ENCODE assay signal across 24 mouse cellular contexts in the genomic region with DNA sequence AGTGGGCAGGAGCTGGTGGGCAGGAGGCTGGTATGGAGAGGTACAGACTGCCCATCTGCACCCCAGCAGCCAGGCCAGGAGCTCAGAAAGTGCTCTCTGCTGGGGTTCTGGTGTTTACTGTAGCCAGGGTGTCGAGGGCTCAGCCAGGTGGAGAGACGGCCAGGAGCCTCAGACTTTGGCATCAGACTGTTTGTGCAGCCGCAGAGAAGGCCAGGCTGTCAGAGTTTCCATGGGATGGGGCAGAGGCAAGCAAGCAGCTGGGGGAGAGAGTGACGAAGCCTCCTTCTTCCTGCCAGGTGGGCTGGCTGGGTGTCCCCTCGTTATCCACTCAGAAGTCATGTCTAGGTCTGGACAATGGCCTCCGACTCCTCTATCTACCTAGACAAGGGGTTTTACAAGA. TPM values are rescaled to one million over a fixed set of nuclear protein-coding genes. Genes with fewer than 3 reads are reported as not detected.
"Had no signal": no experiment of that assay in that cellular context is flagged by ENCODE, and none has a peak within 500 bp of the region (broad histone marks: within the 10 kb centered on the region; RNA-seq: fewer than 3 reads in every experiment).

No protein-coding gene starts in this region.

- H3K4me2 ChIP-seq: intestine, embryonic 15.5 days; kidney, embryonic 15.5 days; limb, embryonic 12.5 days; liver, embryonic 15.5 days; lung, embryonic 14.5 days; midbrain, embryonic 12.5 days; midbrain, embryonic 15.5 days; neural tube, embryonic 12.5 days; neural tube, embryonic 15.5 days; stomach, embryonic 15.5 days had no signal

- H3K9ac ChIP-seq: intestine, embryonic 15.5 days; kidney, embryonic 15.5 days; limb, embryonic 12.5 days; liver, embryonic 15.5 days; lung, embryonic 14.5 days; midbrain, embryonic 12.5 days; midbrain, embryonic 15.5 days; neural tube, embryonic 12.5 days; neural tube, embryonic 15.5 days; stomach, embryonic 15.5 days had no signal

- H3K27ac ChIP-seq: intestine, embryonic 15.5 days; kidney, embryonic 15.5 days; left cerebral cortex, adult 2 months; limb, embryonic 12.5 days; liver, embryonic 15.5 days; macrophage; midbrain, embryonic 12.5 days; midbrain, embryonic 15.5 days; neural tube, embryonic 12.5 days; neural tube, embryonic 15.5 days; stomach, embryonic 15.5 days had no signal

- DNase-seq: kidney, adult 11 months; kidney, adult 8-10 months; kidney, postnatal 10 days; kidney, postnatal 36 days; layer of hippocampus, postnatal 36 days; lung, embryonic 14.5 days; right cerebral cortex, adult 18-20 months; right cerebral cortex, postnatal 14 days; right cerebral cortex, postnatal 4 days; thymus, adult 18-20 months; thymus, postnatal 14 days; thymus, postnatal 4 days had no signal

- H3K4me3 ChIP-seq: intestine, embryonic 15.5 days; kidney, embryonic 15.5 days; left cerebral cortex, adult 2 months; limb, embryonic 12.5 days; liver, embryonic 15.5 days; midbrain, embryonic 12.5 days; midbrain, embryonic 15.5 days; neural tube, embryonic 12.5 days; neural tube, embryonic 15.5 days; stomach, embryonic 15.5 days had no signal

- H3K9me3 ChIP-seq: intestine, embryonic 15.5 days; kidney, embryonic 15.5 days; limb, embryonic 12.5 days; liver, embryonic 15.5 days; midbrain, embryonic 12.5 days; midbrain, embryonic 15.5 days; neural tube, embryonic 12.5 days; neural tube, embryonic 15.5 days; stomach, embryonic 15.5 days had no signal

- ATAC-seq: intestine, embryonic 15.5 days; lung, postnatal 0 days; midbrain, embryonic 15.5 days had no signal

- H3K36me3 ChIP-seq: intestine, embryonic 15.5 days; kidney, embryonic 15.5 days; limb, embryonic 12.5 days; liver, embryonic 15.5 days; midbrain, embryonic 12.5 days; midbrain, embryonic 15.5 days; neural tube, embryonic 12.5 days; neural tube, embryonic 15.5 days; stomach, embryonic 15.5 days had no signal

RNA-seq across cellular contexts. Expression of a gene that starts 8.6 kb away (rescaled TPM):
- polyA plus RNA-seq: macrophage had no signal
